Mouse (Mus musculus) adrenal gland, adult 18-20 months (tissue): Measurements from ENCODE around the gene Scgb1c1. TPM values are rescaled to one million over a fixed set of nuclear protein-coding genes. Genes with fewer than 3 reads are reported as not detected.

Experiments used
- DNase-seq, 2 experiments: peaks; one replicate each; pipeline ENCODE4 v3.0.0; 2021 to 2022; ENCODE audit warnings: low spot score in 2 of 2
- long read RNA-seq, 2 experiments: library from polyadenylated mRNA; stranded (forward); transcript quantifications; one replicate each; pipeline ENCODE4 v2.0.0; 2021
- total RNA-seq, 2 experiments: library from RNA; stranded (reverse); gene quantifications; 1 replicate in 1 of 2; 2 replicates in 1 of 2; pipeline ENCODE4 v1.2.3; 2021

The Scgb1c1 gene
- not detected for total RNA-seq
- long read RNA-seq, experiment 1, result 0 reads
- long read RNA-seq, experiment 2, result 0 reads

- DNase-seq, result peak; percentile 96
Measured at GRCm38 (mm10) chr7:140844905-140845665, at the start of gene Scgb1c1. Gene Scgb1c1 (plus strand): TSS chr7:140845547.

GRCm38 (mm10) chr7:140797619-140798018 is 47.7 kb upstream of the Scgb1c1 start:
- no peak for DNase-seq

- no peak for DNase-seq
Measured at GRCm38 (mm10) chr7:140798212-140798611, 47.1 kb upstream of the Scgb1c1 start.

- no peak for DNase-seq
Measured at GRCm38 (mm10) chr7:140802629-140803028, 42.7 kb upstream of the Scgb1c1 start.

- DNase-seq, result peak; percentile 44 to 47
Measured at GRCm38 (mm10) chr7:140805704-140806103, 39.6 kb upstream of the Scgb1c1 start.

GRCm38 (mm10) chr7:140810496-140810895 is 34.9 kb upstream of the Scgb1c1 start:
- no peak for DNase-seq

- no peak for DNase-seq
Measured at GRCm38 (mm10) chr7:140811714-140812113, 33.6 kb upstream of the Scgb1c1 start.

GRCm38 (mm10) chr7:140812850-140813249 is 32.5 kb upstream of the Scgb1c1 start:
- DNase-seq, result no peak

- DNase-seq, result no peak
Measured at GRCm38 (mm10) chr7:140820173-140820572, 25.2 kb upstream of the Scgb1c1 start.

GRCm38 (mm10) chr7:140821305-140821652 is 24.1 kb upstream of the Scgb1c1 start:
- DNase-seq, result no peak

GRCm38 (mm10) chr7:140821653-140822329 is 23.6 kb upstream of the Scgb1c1 start, which contains the start of gene Zfp941:
Gene Zfp941 (minus strand): TSS chr7:140822178.
- peak in 1 of 2 experiments; percentile 27 for DNase-seq

GRCm38 (mm10) chr7:140822731-140823130 is 22.6 kb upstream of the Scgb1c1 start:
- no peak for DNase-seq

GRCm38 (mm10) chr7:140828171-140828881 is 17.0 kb upstream of the Scgb1c1 start:
- no peak for DNase-seq

GRCm38 (mm10) chr7:140831447-140831846 is 13.9 kb upstream of the Scgb1c1 start:
- no peak for DNase-seq

GRCm38 (mm10) chr7:140833341-140833740 is 12.0 kb upstream of the Scgb1c1 start:
- DNase-seq, result no peak

GRCm38 (mm10) chr7:140834968-140835757 is 10.2 kb upstream of the Scgb1c1 start, which contains the start of gene Urah:
Gene Urah (plus strand): TSS chr7:140835018.
- DNase-seq, result no peak

GRCm38 (mm10) chr7:140835758-140836087 is 9.6 kb upstream of the Scgb1c1 start:
- DNase-seq, result no peak

GRCm38 (mm10) chr7:140836243-140837115 is 8.9 kb upstream of the Scgb1c1 start:
- no peak for DNase-seq

- DNase-seq, result no peak
Measured at GRCm38 (mm10) chr7:140839556-140839955, 5.8 kb upstream of the Scgb1c1 start.
